Mouse (Mus musculus) heart, adult 2 months (tissue): Measurements from ENCODE around the gene 1600014C10Rik.

Experiments
- CTCF ChIP-seq: fragments of 200-600 bp; IDR thresholded peaks from 2 replicates; pipeline ENCODE4 v1.8.1; 2022; ENCODE audit warnings: antibody characterized with exemption, mild to moderate bottlenecking, moderate library complexity
- POLR2A ChIP-seq: fragments of 200-500 bp; IDR thresholded peaks from 2 replicates; pipeline ENCODE4 v1.6.1; 2011; ENCODE audit warnings: mild to moderate bottlenecking, low read depth, low read length, control low read depth; ENCODE audit not compliant: insufficient read depth

GRCm38 (mm10) chr7:38182962-38183687 lies at the start of gene 1600014C10Rik:
- TF ChIP-seq POLR2A (0 out of 2 replicates have a peak, but pooled peaks have one; percentile 2), CTCF (no peak)
